26 mouse cellular contexts compared by ENCODE assay signal in the genomic region with DNA sequence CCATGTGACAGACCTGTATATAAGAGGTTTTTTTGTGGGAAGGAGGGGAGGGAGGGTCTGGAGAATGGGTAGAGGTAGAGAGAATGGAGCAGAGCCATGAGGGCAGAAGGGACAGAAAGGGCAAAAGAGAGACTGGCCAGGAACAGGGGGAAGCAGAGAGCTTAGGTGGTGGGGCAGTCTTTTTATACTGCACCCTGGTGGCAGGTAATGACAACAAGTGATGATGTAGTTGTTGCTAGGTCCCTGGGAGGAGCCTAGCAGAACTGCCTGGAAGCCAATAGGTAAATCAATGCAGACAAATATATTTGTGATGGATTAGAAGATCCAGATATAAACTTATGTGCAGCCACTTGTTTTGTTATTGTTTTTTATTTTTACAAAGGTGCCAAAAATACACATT.
DNase-seq lines count a peak whose midpoint lies in the region; ATAC-seq and TF ChIP-seq lines count a peak whose summit lies in the region.
"Had no signal": no experiment of that assay in that cellular context is flagged by ENCODE, and none has a peak within 500 bp of the region (broad histone marks: within the 10 kb centered on the region; RNA-seq: fewer than 3 reads in every experiment).

No protein-coding gene starts in this region.

- 0 out of 2 replicates have a peak, but pooled peaks have one; percentile 5 for TF ChIP-seq CTCF in heart, adult 2 months (IDR thresholded peaks at IDR 0.05)

- H3K9ac ChIP-seq in heart, adult 2 months (ENCODE audit: low read depth, low read length): no peak overlapping the region
- H3K9ac ChIP-seq: embryonic facial prominence, embryonic 13.5 days; forebrain, embryonic 13.5 days; hindbrain, embryonic 14.5 days; intestine, embryonic 15.5 days; limb, embryonic 12.5 days; liver, postnatal 0 days; midbrain, embryonic 15.5 days; neural tube, embryonic 13.5 days had no signal

- no peak overlapping the region for H3K27ac ChIP-seq in heart, adult 2 months
- no peak overlapping the region for H3K27ac ChIP-seq in forebrain, embryonic 10.5 days
- H3K27ac ChIP-seq: embryonic facial prominence, embryonic 13.5 days; forebrain, embryonic 13.5 days; gastrocnemius, adult 2 months; hindbrain, embryonic 14.5 days; intestine, embryonic 15.5 days; limb, embryonic 12.5 days; midbrain, embryonic 15.5 days; neural tube, embryonic 13.5 days had no signal

- H3K36me3 ChIP-seq in heart, adult 2 months (ENCODE audit: control insufficient read depth, insufficient read depth, low read length): no peaks in the 10 kb centered on the region
- H3K36me3 ChIP-seq in forebrain, embryonic 10.5 days (replicated peaks): no peaks in the 10 kb centered on the region
- H3K36me3 ChIP-seq: embryonic facial prominence, embryonic 13.5 days; intestine, embryonic 15.5 days; limb, embryonic 12.5 days; midbrain, embryonic 15.5 days; neural tube, embryonic 13.5 days had no signal

- H3K79me2 ChIP-seq in heart, adult 2 months (replicated peaks; ENCODE audit: control insufficient read depth, insufficient read depth, low read length): no peaks in the 10 kb centered on the region

- peak; percentile 62; the same call in 1 of the 2 replicates for ATAC-seq in common myeloid progenitor, adult 5-6 weeks (replicated peaks; ENCODE audit: low read depth, poor library complexity, severe bottlenecking)
- peak; percentile 86; the same call in 1 of the 2 replicates for ATAC-seq in neutrophil, adult 5-6 weeks (ENCODE audit: extremely low read depth, insufficient number of reproducible peaks, low FRiP score, poor library complexity, severe bottlenecking)
- ATAC-seq: forebrain, embryonic 13.5 days; intestine, embryonic 15.5 days; liver, postnatal 0 days; lung, postnatal 0 days; midbrain, embryonic 15.5 days had no signal

- no peak for DNase-seq in heart, adult 2 months
- no peak for DNase-seq in heart, postnatal 4 days
- DNase-seq in A20 (ENCODE audit: low read depth, low spot score): peak; percentile 12
- no peak for DNase-seq in forebrain, embryonic 10.5 days (ENCODE audit: extremely low spot score, low spot score)
- no peak for DNase-seq in layer of hippocampus, adult 18-20 months (ENCODE audit: low spot score in 2 of 2)
- DNase-seq: adrenal gland, postnatal 36 days; cerebellum, adult 11 months; cerebellum, postnatal 10 days; gastrocnemius, adult 2 months; kidney, postnatal 25 days; layer of hippocampus, postnatal 36 days; liver, postnatal 0 days; right cerebral cortex, postnatal 4 days had no signal

- no peak overlapping the region for H3K4me3 ChIP-seq in heart, adult 2 months
- H3K4me3 ChIP-seq in forebrain, embryonic 10.5 days: no peak overlapping the region
- H3K4me3 ChIP-seq: embryonic facial prominence, embryonic 13.5 days; erythroblast, embryonic 14.5 days; forebrain, embryonic 13.5 days; gastrocnemius, adult 2 months; intestine, embryonic 15.5 days; limb, embryonic 12.5 days; megakaryocyte, embryonic 14.5 days; midbrain, embryonic 15.5 days; myocyte; neural tube, embryonic 13.5 days had no signal

- H3K4me1 ChIP-seq in heart, adult 2 months (ENCODE audit: control insufficient read depth, insufficient read depth, low read length): no peaks in the 10 kb centered on the region
- no peaks in the 10 kb centered on the region for H3K4me1 ChIP-seq in forebrain, embryonic 10.5 days
- H3K4me1 ChIP-seq: embryonic facial prominence, embryonic 13.5 days; forebrain, embryonic 13.5 days; intestine, embryonic 15.5 days; limb, embryonic 12.5 days; megakaryocyte, embryonic 14.5 days; midbrain, embryonic 15.5 days; neural tube, embryonic 13.5 days had no signal

- no peak for TF ChIP-seq POLR2A in heart, adult 2 months (IDR thresholded peaks at IDR 0.05; ENCODE audit: insufficient read depth, low read depth, low read length)

- no peaks in the 10 kb centered on the region for H3K9me3 ChIP-seq in forebrain, embryonic 10.5 days
- H3K9me3 ChIP-seq: embryonic facial prominence, embryonic 13.5 days; forebrain, embryonic 13.5 days; intestine, embryonic 15.5 days; limb, embryonic 12.5 days; megakaryocyte, embryonic 14.5 days; midbrain, embryonic 15.5 days; neural tube, embryonic 13.5 days had no signal

- intact Hi-C loops in heart, adult 2 months (cut with DNase I): no loop called here

- no peaks in the 10 kb centered on the region for H3K27me3 ChIP-seq in heart, adult 2 months (ENCODE audit: control insufficient read depth, insufficient read depth, low read length)
- no peaks in the 10 kb centered on the region for H3K27me3 ChIP-seq in forebrain, embryonic 10.5 days (ENCODE audit: poor library complexity, severe bottlenecking)
- H3K27me3 ChIP-seq: embryonic facial prominence, embryonic 13.5 days; forebrain, embryonic 13.5 days; intestine, embryonic 15.5 days; limb, embryonic 12.5 days; megakaryocyte, embryonic 14.5 days; midbrain, embryonic 15.5 days; neural tube, embryonic 13.5 days had no signal

- no peak for TF ChIP-seq EP300 in heart, adult 2 months (IDR thresholded peaks at IDR 0.05; ENCODE audit: insufficient read depth, low read depth, low read length)
